Mouse (Mus musculus) testis, adult 2 months (tissue): ENCODE results near the gene B2m.

Source experiments
- CTCF ChIP-seq: fragments of 200-500 bp; IDR thresholded peaks from 2 replicates; pipeline ENCODE4 v1.5.1; 2012; ENCODE audit warnings: low read depth, mild to moderate bottlenecking, inconsistent platforms, low read length, moderate library complexity; ENCODE audit not compliant: control insufficient read depth, insufficient read depth, insufficient replicate concordance
- POLR2A ChIP-seq: fragments of 200-500 bp; IDR thresholded peaks from 2 replicates; pipeline ENCODE4 v1.6.1; 2012; ENCODE audit warnings: low read depth, mild to moderate bottlenecking, inconsistent platforms, low read length, moderate library complexity; ENCODE audit not compliant: control insufficient read depth

DNA sequence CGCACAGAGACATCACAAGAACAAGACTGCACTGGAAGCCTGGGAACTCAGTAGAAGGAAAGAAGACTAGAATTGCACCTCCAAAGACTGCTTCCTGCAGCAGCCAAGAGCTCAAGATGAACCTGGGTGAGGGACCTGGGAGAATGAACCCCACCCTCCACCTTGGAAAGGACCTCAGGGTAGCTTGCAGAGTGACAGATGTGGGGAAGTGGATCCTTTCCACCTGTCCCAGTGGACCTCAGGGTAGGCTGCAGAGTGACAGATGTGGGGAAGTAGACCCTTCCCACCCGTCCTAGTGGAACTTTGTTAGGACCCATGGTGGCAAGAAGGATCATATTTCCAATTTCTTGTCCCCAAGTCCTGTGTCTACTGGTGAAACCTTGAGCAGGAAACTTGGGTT is 7.8 kb downstream of the B2m start:
- TF ChIP-seq CTCF (no peak), POLR2A (no peak)
